Mouse (Mus musculus) brain, adult 2 months (tissue): ENCODE measurements around the gene Mettl7b.

Experiments
- DNase-seq: peaks from one replicate; pipeline ENCODE4 v3.0.0; 2011; ENCODE audit warnings: low read depth, low spot score

Mettl7b gene

GRCm38 (mm10) chr10:128947496-128947895, 13.3 kb downstream of the Mettl7b start:
- no peak for DNase-seq

GRCm38 (mm10) chr10:128945675-128946074, 15.1 kb downstream of the Mettl7b start:
- DNase-seq = peak; percentile 51

- no peak for DNase-seq
Observed at GRCm38 (mm10) chr10:128940475-128941061, 20.2 kb downstream of the Mettl7b start.

GRCm38 (mm10) chr10:128938974-128939373, 21.8 kb downstream of the Mettl7b start:
- no peak for DNase-seq

- peak; percentile 96 for DNase-seq
Observed at GRCm38 (mm10) chr10:128938457-128938856, 22.3 kb downstream of the Mettl7b start.

GRCm38 (mm10) chr10:128937756-128938390, 22.9 kb downstream of the Mettl7b start:
- no peak for DNase-seq

GRCm38 (mm10) chr10:128935826-128936440, 24.9 kb downstream of the Mettl7b start:
- no peak for DNase-seq

- no peak for DNase-seq
Observed at GRCm38 (mm10) chr10:128934997-128935787, 25.6 kb downstream of the Mettl7b start.

- no peak for DNase-seq
Observed at GRCm38 (mm10) chr10:128933976-128934721, 26.6 kb downstream of the Mettl7b start.

GRCm38 (mm10) chr10:128933574-128933973, 27.2 kb downstream of the Mettl7b start, which contains the start of gene Itga7:
Gene Itga7 (plus strand): TSS chr10:128933818.
- peak; percentile 65 for DNase-seq

GRCm38 (mm10) chr10:128931441-128931840, 29.3 kb downstream of the Mettl7b start:
- DNase-seq = no peak

- no peak for DNase-seq
Observed at GRCm38 (mm10) chr10:128929638-128930378, 31.0 kb downstream of the Mettl7b start.

- DNase-seq = no peak
Observed at GRCm38 (mm10) chr10:128928356-128928755, 32.4 kb downstream of the Mettl7b start.

GRCm38 (mm10) chr10:128923935-128924334, 36.9 kb downstream of the Mettl7b start, which contains the start of gene Bloc1s1:
Gene Bloc1s1 (minus strand): TSS chr10:128924035.
- peak; percentile 45 for DNase-seq

GRCm38 (mm10) chr10:128923013-128923691, 37.6 kb downstream of the Mettl7b start:
- DNase-seq = peak; percentile 98

GRCm38 (mm10) chr10:128922822-128923012, 38.1 kb downstream of the Mettl7b start, which contains the start of gene Rdh5:
Gene Rdh5 (minus strand): TSS chr10:128922888.
- no peak for DNase-seq

GRCm38 (mm10) chr10:128921883-128922821, 38.6 kb downstream of the Mettl7b start:
- DNase-seq = peak; percentile 59

GRCm38 (mm10) chr10:128921251-128921650, 39.5 kb downstream of the Mettl7b start:
- DNase-seq = no peak

- DNase-seq = no peak
Observed at GRCm38 (mm10) chr10:128920736-128921161, 40.0 kb downstream of the Mettl7b start.
